Mouse (Mus musculus): ENCODE results near the gene Itpk1. TPM values are rescaled to one million over a fixed set of nuclear protein-coding genes. Genes with fewer than 3 reads are reported as not detected.
A peak's percentile ranks its signal among the peaks of the same experiment; 100 is the strongest.

The Itpk1 gene
- polyA plus RNA-seq, 1 experiment from 2014 or later, result 17.1 TPM

DNA sequence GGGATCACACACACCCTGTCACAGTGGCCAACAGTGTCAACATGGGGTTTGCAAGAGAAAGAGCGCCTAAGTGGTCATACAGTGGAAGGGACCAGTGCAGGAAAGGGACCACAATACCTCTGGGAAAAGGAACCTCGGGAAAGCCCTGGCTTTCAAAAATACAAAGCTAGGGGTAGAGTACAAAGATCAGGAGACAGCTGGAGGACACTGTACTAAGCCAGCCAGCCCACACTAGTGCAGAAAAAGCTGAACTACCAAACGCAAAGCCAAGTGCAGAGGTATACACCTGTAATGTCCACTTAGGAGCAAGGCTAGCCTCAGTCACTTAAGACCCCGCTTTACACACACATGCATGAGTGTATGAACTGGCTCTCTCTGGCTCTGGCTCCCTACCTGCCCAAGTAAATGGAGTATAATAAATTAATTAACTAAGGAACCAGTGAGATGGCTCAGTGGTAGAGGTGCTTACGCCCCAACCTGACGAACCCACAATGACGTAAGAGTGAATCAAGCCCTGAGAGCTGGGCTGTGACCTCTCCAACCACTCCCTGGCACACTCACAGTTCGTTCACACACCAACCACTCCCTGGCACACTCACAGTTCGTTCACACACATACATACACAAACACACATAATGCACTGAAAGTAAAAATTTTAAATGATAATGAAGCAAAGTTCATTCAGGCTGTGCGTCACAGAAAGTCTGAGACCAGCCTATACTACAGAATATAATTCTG is 39.1 kb downstream of the Itpk1 start:
- H3K36me3 ChIP-seq, result no peaks in the 10 kb centered on the region
- no peaks in the 10 kb centered on the region for H3K9me3 ChIP-seq (replicated peaks)
- H3K4me2 ChIP-seq (replicated peaks), result no peak overlapping the region
- H3K9ac ChIP-seq, result no peak overlapping the region
- peaks cover 14% of the 10 kb centered on the region for H3K4me1 ChIP-seq
- H3K4me3 ChIP-seq, result no peak overlapping the region
- no peak overlapping the region for H3K27ac ChIP-seq
- WGBS, result 87% methylated on average over 10 of the region's 10 CpGs
- no peaks in the 10 kb centered on the region for H3K27me3 ChIP-seq
- no peak for ATAC-seq (ENCODE audit: low FRiP score)

DNA sequence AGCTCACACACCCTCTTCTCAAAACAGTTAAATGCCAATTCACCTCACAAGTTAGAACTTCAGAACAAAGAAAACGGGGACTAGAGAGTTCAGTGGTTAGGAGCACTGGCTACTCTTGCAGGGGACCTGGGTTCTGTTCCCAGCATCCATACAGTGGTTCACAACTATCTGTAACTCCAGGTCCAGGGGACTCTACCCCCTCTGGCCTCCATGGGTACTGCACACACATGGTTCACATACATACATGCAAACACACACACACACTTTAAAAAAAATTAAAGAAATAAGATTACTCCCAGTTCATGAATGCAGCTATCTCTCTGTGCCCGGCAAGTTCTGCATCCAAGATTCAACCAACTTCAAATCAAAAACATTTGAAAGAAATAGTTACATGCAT is 40.7 kb downstream of the Itpk1 start:
- H3K27ac ChIP-seq, result no peak overlapping the region
- no peak for ATAC-seq (ENCODE audit: low FRiP score)
- H3K4me3 ChIP-seq, result no peak overlapping the region
- H3K9me3 ChIP-seq (replicated peaks), result no peaks in the 10 kb centered on the region
- H3K36me3 ChIP-seq, result no peaks in the 10 kb centered on the region
- H3K9ac ChIP-seq, result no peak overlapping the region
- no peaks in the 10 kb centered on the region for H3K27me3 ChIP-seq
- 90% methylated on average over 2 of the region's 2 CpGs for WGBS
- peaks cover 11% of the 10 kb centered on the region for H3K4me1 ChIP-seq
- H3K4me2 ChIP-seq (replicated peaks), result no peak overlapping the region

DNA sequence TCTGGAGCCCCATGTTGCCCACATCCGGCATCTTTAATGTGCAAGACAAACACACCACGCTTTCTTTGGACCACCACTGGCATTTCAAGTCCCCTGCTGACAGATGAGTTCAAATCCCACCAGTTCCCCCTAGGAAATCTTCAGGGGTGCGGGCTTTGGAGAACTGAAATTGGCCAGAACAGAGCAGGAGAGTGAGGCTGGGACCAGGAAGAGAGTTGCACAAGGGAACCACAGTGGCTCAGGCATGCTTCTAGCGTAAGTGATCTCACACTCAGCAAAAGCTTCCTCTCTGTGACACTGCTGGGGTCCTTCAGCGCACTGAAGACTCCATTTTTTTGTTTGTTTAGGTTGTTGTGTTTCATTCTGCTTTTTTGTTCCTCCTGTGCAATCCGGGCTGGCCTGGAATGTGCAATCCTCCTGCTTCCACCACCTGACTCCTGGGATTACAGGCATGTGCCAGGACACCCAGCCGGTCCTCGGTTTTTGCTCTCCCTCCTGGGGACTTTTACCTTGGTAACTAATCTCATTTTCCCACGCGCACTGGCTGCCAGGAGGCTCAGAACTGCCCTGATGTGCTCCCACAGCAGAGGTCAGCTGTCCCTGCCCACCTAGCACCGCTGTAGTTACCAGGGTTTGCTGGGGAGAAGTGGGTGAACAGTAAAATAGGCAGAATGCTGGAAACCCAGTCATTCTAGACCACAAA is 41.2 kb downstream of the Itpk1 start:
- Histone ChIP-seq H3K4me3 (no peak overlapping the region), H3K27ac (no peak overlapping the region), H3K9ac (no peak overlapping the region), H3K4me1 (peaks cover 11% of the 10 kb centered on the region), H3K4me2 (replicated peaks) (no peak overlapping the region), H3K27me3 (no peaks in the 10 kb centered on the region), H3K36me3 (no peaks in the 10 kb centered on the region), H3K9me3 (replicated peaks) (no peaks in the 10 kb centered on the region)
- 81% methylated on average over 11 of the region's 11 CpGs for WGBS
- ATAC-seq (ENCODE audit: low FRiP score), result no peak

DNA sequence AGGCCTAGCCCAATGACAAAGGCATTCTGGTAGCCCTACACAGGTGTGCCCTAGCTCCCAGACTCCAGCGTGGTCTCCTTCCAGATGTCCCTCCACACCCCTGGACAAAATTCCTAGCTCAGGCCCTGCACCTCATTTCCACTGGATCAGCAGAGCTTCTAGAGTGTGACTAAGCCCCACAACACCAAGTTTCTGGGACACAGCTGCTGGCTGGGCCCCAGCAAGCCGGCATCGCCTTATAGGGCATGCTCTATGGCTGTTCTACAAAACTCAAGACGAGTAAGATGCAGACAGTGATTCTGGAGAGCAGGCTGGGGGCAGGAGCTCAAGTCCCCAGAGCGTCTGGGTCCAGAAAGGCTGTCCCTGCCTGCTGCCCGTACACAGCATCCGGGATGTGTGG is 43.0 kb downstream of the Itpk1 start:
- Histone ChIP-seq H3K36me3 (no peaks in the 10 kb centered on the region), H3K9me3 (replicated peaks) (no peaks in the 10 kb centered on the region), H3K27me3 (no peaks in the 10 kb centered on the region), H3K27ac (0 out of 2 replicates have a peak overlapping the region, but pooled peaks have one; percentile 8), H3K4me1 (peaks cover 14% of the 10 kb centered on the region), H3K4me3 (no peak overlapping the region), H3K4me2 (replicated peaks) (no peak overlapping the region), H3K9ac (no peak overlapping the region)
- 75% methylated on average over 7 of the region's 7 CpGs for WGBS
- ATAC-seq (ENCODE audit: low FRiP score), result no peak

DNA sequence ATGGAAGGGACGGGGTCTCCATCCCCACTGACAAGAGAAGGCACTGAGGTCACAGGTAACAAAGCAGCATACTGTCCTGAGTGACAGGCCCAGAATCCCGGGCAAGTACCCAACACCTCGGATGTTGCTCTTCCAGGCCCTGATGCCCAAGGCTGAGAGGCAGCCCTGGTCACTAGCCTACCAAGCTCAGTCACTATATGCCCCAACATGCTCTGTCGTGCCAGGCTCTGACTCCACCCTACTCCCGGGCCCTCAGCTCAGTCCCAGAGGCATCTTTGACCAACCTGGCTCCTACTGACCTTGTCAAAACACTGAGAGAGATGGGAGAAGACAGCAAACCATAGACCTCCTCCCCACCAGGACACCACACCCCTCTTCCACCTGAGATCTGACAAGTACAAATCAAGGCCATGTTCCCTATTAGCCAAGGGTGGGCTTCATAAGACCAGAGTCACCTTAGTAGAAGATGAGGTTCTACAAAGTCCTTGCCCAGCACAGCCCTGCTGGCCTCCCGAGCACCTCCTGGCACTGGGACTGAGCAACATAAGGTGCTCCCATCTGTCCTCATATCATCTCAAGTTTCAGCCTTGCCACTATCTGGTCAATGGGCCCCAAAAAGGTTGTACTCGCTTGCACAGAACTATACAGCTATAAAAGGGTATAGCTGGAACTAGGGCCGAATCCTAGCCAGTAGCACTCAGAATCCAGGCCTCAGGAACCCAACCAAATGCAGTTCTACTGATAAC is 43.7 kb downstream of the Itpk1 start:
- 90% methylated on average over 8 of the region's 8 CpGs for WGBS
- H3K27me3 ChIP-seq, result no peaks in the 10 kb centered on the region
- ATAC-seq (ENCODE audit: low FRiP score), result no peak

DNA sequence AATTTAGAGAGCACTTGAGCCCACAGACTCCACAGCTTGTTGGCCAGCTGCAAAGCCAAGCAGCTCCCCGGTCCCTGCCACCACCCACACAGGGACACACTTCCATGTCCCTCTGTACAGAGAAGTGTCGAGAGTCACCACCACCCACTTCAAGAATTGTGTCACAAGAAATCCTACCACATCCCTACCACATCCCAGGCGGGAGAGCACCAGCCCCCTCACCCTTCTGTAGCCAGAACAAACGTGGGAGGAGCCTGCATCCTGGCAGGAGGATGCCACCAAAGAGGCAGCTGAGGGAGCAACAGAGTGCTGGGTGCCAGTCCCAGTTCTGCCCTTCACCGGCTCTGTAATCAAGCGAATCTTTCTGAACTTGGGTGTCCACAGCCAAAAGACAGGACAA is 51.7 kb downstream of the Itpk1 start:
- no peak for ATAC-seq (ENCODE audit: low FRiP score)
- Histone ChIP-seq H3K4me1 (peaks cover 18% of the 10 kb centered on the region), H3K4me2 (replicated peaks) (no peak overlapping the region), H3K9ac (no peak overlapping the region), H3K36me3 (no peaks in the 10 kb centered on the region), H3K27ac (no peak overlapping the region), H3K27me3 (no peaks in the 10 kb centered on the region), H3K9me3 (replicated peaks) (no peaks in the 10 kb centered on the region), H3K4me3 (no peak overlapping the region)
- 72% methylated on average over 6 of the region's 6 CpGs for WGBS

More for the DNA sequence above, 43.7 kb downstream of the Itpk1 start:
- H3K36me3 ChIP-seq, result no peaks in the 10 kb centered on the region
- H3K4me2 ChIP-seq (replicated peaks), result no peak overlapping the region
- peaks cover 20% of the 10 kb centered on the region for H3K4me1 ChIP-seq
- H3K27ac ChIP-seq, result 0 out of 2 replicates have a peak overlapping the region, but pooled peaks have one; percentile 8
- H3K9ac ChIP-seq, result no peak overlapping the region
- H3K4me3 ChIP-seq, result no peak overlapping the region
- no peaks in the 10 kb centered on the region for H3K9me3 ChIP-seq (replicated peaks)

DNA sequence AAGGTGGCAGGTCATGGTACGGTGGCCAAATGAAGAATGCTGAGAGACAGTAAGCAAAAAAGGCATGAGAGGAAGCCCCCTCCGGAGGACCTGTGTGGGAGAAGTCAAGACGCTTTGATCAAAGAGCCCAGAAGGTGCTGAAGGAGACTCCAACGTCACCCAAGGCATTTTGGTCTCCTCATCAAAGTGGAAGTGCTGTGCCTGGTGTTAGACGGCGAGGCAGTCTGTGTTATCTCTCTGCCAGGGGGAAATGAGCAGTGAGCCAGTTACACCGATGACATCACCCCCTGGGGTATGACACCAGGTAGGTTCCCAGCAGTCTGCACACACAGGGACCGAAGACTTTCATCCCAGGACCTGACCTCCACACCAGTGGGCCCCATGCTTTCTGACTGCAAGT is 52.3 kb downstream of the Itpk1 start:
- no peak for ATAC-seq (ENCODE audit: low FRiP score)
- no peak overlapping the region for H3K27ac ChIP-seq
- H3K4me3 ChIP-seq, result no peak overlapping the region
- H3K9me3 ChIP-seq (replicated peaks), result no peaks in the 10 kb centered on the region
- no peaks in the 10 kb centered on the region for H3K36me3 ChIP-seq
- H3K4me1 ChIP-seq, result peaks cover 18% of the 10 kb centered on the region
- H3K9ac ChIP-seq, result no peak overlapping the region
- no peaks in the 10 kb centered on the region for H3K27me3 ChIP-seq
- no peak overlapping the region for H3K4me2 ChIP-seq (replicated peaks)
- WGBS, result 71% methylated on average over 8 of the region's 8 CpGs

DNA sequence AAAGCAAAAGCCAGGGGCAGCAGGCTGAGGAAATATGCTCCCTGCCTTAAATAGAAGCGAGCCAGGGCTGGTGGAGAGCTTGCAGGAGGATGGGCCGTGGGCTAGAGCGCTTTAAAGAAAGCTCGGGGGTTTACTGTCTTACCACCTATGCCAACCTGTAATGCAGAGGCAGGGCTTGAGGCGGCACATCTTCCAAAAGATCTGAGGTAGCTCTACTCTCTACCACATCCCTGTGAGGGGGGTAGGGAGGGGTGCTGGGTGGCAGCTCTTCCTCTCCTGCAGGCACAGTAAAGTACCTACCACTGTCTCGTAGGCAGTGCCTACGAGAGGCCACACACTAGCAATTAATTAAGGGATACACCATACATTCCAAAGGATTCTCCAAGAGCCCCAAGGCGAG is 52.9 kb downstream of the Itpk1 start:
- Histone ChIP-seq H3K4me2 (replicated peaks) (no peak overlapping the region), H3K36me3 (no peaks in the 10 kb centered on the region), H3K9ac (no peak overlapping the region), H3K27ac (0 out of 2 replicates have a peak overlapping the region, but pooled peaks have one; percentile 5), H3K4me1 (peaks cover 16% of the 10 kb centered on the region), H3K4me3 (no peak overlapping the region), H3K9me3 (replicated peaks) (no peaks in the 10 kb centered on the region), H3K27me3 (no peaks in the 10 kb centered on the region)
- 81% methylated on average over 8 of the region's 8 CpGs for WGBS
- no peak for ATAC-seq (ENCODE audit: low FRiP score)

DNA sequence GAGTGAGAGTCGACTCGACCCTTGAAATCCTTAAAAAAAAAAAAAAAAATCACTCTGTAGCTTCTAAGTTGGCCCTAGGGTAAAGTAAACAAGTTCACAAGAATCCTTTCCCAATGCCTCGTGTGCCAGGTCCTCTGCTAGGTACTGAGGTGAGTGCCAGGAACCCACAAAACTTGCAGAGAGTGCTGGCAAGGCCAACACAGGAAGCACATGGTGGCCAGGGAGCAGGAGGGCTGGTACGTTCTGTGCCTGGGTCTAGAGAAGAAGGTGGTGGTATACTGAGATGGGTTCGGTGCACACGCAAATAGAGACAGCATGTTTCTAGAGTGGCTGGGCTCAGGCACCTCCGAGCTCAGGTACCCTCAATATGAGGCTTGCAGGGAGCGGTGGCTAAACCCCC is 53.3 kb downstream of the Itpk1 start:
- no peak overlapping the region for H3K4me3 ChIP-seq
- peaks cover 16% of the 10 kb centered on the region for H3K4me1 ChIP-seq
- no peaks in the 10 kb centered on the region for H3K36me3 ChIP-seq
- H3K4me2 ChIP-seq (replicated peaks), result no peak overlapping the region
- H3K27me3 ChIP-seq, result no peaks in the 10 kb centered on the region
- H3K9me3 ChIP-seq (replicated peaks), result no peaks in the 10 kb centered on the region
- no peak for ATAC-seq (ENCODE audit: low FRiP score)
- H3K9ac ChIP-seq, result no peak overlapping the region
- 0 out of 2 replicates have a peak overlapping the region, but pooled peaks have one; percentile 5 for H3K27ac ChIP-seq
- WGBS, result 84% methylated on average over 8 of the region's 8 CpGs

DNA sequence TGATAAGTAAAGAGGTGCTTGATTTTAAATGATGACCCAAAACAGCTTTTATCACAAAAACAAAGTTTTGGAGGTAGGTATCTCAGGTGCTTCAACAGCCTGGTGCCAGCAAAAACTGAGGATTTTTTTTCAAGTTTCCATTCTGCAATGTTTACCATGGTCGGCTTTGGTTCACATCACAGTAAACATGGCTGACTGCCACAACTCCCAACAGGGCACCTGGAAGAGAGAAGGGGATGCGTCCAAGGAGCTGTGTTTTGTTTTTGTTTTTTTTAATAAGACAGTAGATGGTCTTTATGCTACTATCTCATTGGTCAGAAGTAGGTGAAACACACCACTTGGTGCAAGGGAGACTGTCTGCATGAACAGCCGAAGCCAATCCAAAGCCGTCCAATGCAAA is 54.1 kb downstream of the Itpk1 start:
- H3K27me3 ChIP-seq, result no peaks in the 10 kb centered on the region
- H3K4me2 ChIP-seq (replicated peaks), result no peak overlapping the region
- no peak overlapping the region for H3K4me3 ChIP-seq
- no peak overlapping the region for H3K9ac ChIP-seq
- ATAC-seq (ENCODE audit: low FRiP score), result no peak
- peaks cover 9% of the 10 kb centered on the region; the same call in 1 of the 2 replicates for H3K4me1 ChIP-seq
- no peaks in the 10 kb centered on the region for H3K36me3 ChIP-seq
- H3K9me3 ChIP-seq (replicated peaks), result no peaks in the 10 kb centered on the region
- WGBS, result 92% methylated on average over 4 of the region's 4 CpGs
- H3K27ac ChIP-seq, result no peak overlapping the region

DNA sequence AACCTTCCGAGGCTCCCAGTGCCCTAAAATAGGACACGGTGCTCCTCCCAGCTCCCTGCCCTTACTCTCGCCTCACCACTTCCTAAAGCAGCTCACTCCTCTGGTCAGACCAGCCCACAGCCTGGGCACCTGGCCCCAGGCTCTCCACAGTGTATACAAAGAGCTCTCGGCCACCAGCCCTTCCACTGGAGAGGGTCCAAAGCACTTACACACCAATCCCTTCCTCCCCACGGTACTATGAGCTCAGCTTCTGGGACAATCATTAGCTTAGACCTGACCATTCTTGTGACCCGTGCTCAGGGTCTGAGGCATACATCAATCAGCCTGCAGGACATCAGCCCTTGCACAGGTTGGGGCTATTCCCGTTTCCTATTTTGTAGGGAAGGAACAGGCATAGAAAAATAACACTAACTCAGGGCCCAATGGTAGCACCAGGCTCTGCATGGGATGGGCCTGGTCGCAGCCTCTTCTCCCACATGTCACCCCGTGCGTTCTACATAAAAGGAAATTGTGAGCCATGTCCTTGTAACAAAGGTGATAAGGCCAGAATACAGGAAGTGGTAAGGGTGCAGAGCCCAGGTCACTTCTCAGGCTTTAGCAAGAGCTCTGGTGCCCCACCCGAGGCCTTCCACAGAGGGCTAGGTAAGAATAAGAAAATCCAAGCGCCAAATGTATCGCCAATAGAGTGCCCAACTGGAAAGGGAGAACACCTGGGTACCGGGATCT is 56.7 kb downstream of the Itpk1 start:
- Histone ChIP-seq H3K36me3 (no peaks in the 10 kb centered on the region), H3K4me1 (peaks cover 7% of the 10 kb centered on the region; the same call in 1 of the 2 replicates), H3K4me2 (replicated peaks) (no peak overlapping the region), H3K27ac (no peak overlapping the region), H3K9me3 (replicated peaks) (no peaks in the 10 kb centered on the region), H3K27me3 (no peaks in the 10 kb centered on the region), H3K9ac (no peak overlapping the region), H3K4me3 (no peak overlapping the region)
- WGBS, result 78% methylated on average over 14 of the region's 14 CpGs
- 0 out of 2 replicates have a peak, but pooled peaks have one; percentile 15 for ATAC-seq (ENCODE audit: low FRiP score)

Measured in hindbrain, embryonic 12.5 days (tissue).